Mouse (Mus musculus) megakaryocyte, embryonic 14.5 days (primary cell): Measurements from ENCODE around the gene Dcakd.

Source experiments
- FLI1 ChIP-seq: IDR thresholded peaks from 2 replicates; pipeline ENCODE4 v1.6.1; 2012; ENCODE audit warnings: low read length, inconsistent platforms, mixed read lengths
- GATA1 ChIP-seq: IDR thresholded peaks from 3 replicates; pipeline ENCODE4 v1.6.1; 2012; ENCODE audit warnings: mixed read lengths, low read length, inconsistent platforms, borderline replicate concordance

DNA sequence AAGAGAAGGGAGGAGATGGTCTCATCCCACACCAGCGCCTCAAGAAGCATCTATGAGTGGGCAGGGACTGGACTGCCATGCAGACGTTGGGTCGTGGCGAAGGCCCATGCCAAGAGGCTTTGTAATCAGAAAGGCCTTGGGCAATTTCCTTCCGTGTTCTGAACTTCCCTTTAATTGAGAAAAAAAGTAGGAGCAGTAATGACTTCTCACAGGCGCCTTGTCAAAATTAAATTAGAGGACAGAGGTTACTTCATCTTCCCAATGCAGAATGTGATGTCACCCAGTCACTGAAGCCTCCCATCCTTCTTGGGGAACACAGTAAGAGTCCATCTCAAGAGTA lies 21.2 kb downstream of the Dcakd start:
- no peak for TF ChIP-seq FLI1
- no peak for TF ChIP-seq GATA1
